Mouse (Mus musculus): Measurements from ENCODE around the gene S100a3. TPM values are rescaled to one million over a fixed set of nuclear protein-coding genes. Genes with fewer than 3 reads are reported as not detected.

The S100a3 gene
- polyA plus RNA-seq (2014; fragmentation: Nextera tagmentation; extraction: Ambion mirVana): not detected in 2 replicates

DNA sequence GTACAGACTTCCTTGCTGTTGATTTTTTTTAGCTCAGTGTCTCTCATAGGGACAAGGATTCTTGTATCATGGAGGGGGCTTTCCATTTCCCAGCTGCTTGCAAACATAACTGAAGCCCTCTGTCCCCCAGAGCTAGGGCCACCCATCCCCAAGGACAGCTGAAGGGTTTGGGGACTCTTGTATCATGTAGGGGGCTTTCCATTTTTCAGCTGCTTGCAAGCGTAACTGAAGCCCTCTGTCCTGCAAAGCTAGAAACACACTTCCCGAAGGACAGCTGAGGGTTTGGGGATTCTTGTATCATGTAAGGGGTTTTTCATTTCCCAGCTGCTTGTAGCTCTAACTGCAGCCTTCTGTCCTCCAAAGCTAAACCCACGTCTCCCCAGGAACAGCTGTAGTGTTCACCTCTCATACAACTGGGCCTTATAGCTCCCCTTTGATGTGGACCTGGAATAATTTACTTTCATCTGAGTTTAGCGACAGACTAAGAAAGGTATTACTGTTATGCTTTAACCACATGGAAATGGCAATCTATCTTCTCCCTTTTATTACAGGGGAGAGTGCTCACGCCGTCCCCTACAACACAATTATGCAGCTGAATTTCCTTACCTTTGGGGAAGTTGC, at the start of gene S100a3:
TSS of gene S100a3 (plus strand) at position 571 of the 621 bp plus-strand sequence.
- Histone ChIP-seq H3K9me3 (ENCODE audit: control insufficient read depth, low read length) (no peaks in the 10 kb centered on the region), H3K9ac (ENCODE audit: low read length) (no peak within 1 kb of the TSS), H3K27me3 (ENCODE audit: control insufficient read depth, insufficient read depth, low read length) (no peaks in the 10 kb centered on the region), H3K27ac (ENCODE audit: low read depth, low read length) (no peak within 1 kb of the TSS), H3K4me3 (ENCODE audit: low read depth, low read length) (no peak within 1 kb of the TSS), H3K36me3 (ENCODE audit: control insufficient read depth, insufficient read depth, low read length) (no peaks in the 10 kb centered on the region), H3K4me1 (ENCODE audit: control insufficient read depth, insufficient read depth, low read length) (no peaks in the 10 kb centered on the region), H3K4me2 (ENCODE audit: low read depth) (no peak within 1 kb of the TSS)
- no peak for ATAC-seq (ENCODE audit: insufficient read depth, low FRiP score, low TSS enrichment)
- 76% methylated on average over 6 of the region's 6 CpGs for WGBS
- no peak for DNase-seq (ENCODE audit: low spot score)

DNA sequence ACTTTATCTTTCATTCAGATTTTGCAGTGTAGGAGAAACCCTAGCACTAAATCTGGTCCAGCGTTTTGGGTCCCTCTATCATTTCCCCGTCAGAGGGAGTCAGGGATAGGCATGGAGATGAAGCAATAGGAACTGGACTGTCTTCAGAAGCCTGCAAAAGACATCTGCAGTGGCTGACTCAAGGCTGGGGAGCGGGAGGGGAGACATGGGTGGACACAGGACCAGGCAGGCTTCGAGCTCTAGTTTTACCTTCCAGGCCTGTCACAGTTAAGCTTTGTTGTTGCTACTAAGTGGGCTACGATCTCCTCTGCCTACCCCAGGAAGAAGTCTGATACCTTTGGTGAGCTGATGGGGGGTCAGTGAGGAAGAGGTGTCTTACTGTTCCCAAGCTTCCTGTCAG, 48.1 kb upstream of the S100a3 start:
- Histone ChIP-seq H3K36me3 (ENCODE audit: control insufficient read depth, insufficient read depth, low read length) (no peaks in the 10 kb centered on the region), H3K27ac (ENCODE audit: low read depth, low read length) (no peak overlapping the region), H3K9ac (ENCODE audit: low read length) (no peak overlapping the region), H3K27me3 (ENCODE audit: control insufficient read depth, insufficient read depth, low read length) (no peaks in the 10 kb centered on the region), H3K4me2 (ENCODE audit: low read depth) (no peak overlapping the region), H3K4me1 (ENCODE audit: control insufficient read depth, insufficient read depth, low read length) (peaks cover 8% of the 10 kb centered on the region), H3K9me3 (ENCODE audit: control insufficient read depth, low read length) (no peaks in the 10 kb centered on the region), H3K4me3 (ENCODE audit: low read depth, low read length) (no peak overlapping the region)
- 86% methylated on average over 5 of the region's 5 CpGs for WGBS
- ATAC-seq (ENCODE audit: insufficient read depth, low FRiP score, low TSS enrichment) (no peak), DNase-seq (ENCODE audit: low spot score) (no peak)

DNA sequence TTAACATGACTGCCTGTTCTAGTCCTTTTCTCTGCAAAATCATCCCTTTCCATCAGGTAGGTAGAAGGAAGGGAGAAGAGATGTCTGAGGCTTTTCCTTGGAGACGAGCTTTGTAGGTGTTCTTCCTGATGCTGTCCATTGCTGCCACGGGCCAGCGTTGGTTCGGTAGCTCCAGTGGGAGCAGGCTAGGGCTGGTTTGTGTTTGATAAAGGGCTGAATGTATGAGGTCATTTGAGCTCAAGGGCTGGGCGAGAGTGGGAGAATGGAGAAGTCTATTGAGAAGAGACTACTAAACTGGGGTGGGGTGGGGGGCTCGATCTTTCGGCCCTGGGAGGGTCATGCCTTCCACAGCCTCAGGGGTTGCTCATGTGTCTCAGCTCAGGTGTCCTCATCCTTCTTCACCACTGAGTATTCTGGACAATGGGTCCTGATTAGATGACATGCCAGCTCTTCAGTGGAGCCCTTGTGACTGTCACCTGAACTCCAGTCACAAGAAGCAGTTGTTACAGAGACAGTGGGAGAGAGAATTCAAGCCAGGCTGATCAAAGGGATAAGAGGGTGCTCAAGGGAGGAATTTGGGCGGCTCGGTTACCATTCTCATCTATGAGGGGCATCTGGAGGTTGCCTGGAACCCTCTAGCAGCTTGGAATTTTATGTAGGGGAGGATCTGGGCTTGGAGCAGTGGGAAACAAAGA, 47.3 kb upstream of the S100a3 start:
- Histone ChIP-seq H3K9ac (ENCODE audit: low read length) (no peak overlapping the region), H3K36me3 (ENCODE audit: control insufficient read depth, insufficient read depth, low read length) (no peaks in the 10 kb centered on the region), H3K27me3 (ENCODE audit: control insufficient read depth, insufficient read depth, low read length) (no peaks in the 10 kb centered on the region), H3K4me1 (ENCODE audit: control insufficient read depth, insufficient read depth, low read length) (peaks cover 3% of the 10 kb centered on the region), H3K4me2 (ENCODE audit: low read depth) (no peak overlapping the region), H3K27ac (ENCODE audit: low read depth, low read length) (no peak overlapping the region), H3K4me3 (ENCODE audit: low read depth, low read length) (no peak overlapping the region), H3K9me3 (ENCODE audit: control insufficient read depth, low read length) (no peaks in the 10 kb centered on the region)
- DNase-seq (ENCODE audit: low spot score) (no peak), ATAC-seq (ENCODE audit: insufficient read depth, low FRiP score, low TSS enrichment) (no peak)
- 74% methylated on average over 9 of the region's 9 CpGs for WGBS

DNA sequence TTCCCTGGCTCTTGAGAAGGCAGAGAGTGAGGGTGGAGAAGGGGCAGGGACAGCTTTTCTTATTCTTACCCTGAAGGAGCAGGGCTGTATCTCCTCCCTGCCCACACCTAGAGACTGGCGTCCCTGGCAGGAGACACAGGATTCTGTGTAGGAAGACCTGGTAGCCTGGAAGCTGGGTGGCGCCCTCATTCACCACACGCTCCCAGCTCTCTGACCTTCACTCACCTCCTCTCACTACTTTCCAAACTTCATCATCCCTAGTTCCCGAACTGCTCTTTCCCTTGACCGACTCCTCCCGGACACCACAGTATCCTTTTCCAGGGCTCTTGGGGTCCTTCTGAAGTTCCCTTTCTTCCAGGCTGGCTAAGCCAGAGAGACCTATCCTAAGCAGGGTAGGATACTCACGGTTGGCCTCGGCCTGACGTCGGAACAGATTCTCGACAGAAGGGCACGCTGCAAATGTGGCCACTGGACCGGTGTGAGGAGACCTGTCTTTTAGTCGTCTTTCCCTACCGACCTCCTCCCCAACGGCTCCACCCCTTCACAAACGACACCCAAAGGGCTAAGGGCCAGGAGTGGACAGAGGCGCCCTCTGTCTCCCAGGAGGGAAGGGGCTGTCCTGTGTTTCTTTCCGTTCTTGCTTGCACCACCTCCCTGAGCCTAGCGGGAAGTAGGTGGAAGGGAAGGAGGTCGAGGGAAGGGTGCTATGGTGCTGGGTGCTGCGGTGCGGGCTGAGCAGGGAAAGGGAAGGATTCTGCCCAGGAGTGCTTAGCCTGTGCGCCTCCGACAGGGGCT, 46.4 kb upstream of the S100a3 start, which contains the start of the genes S100a1 and S100a13:
TSS of gene S100a1 (minus strand) at position 597 of the 795 bp plus-strand sequence.
TSS of gene S100a13 (plus strand) at position 640 of the 795 bp plus-strand sequence.
- Histone ChIP-seq H3K4me3 (ENCODE audit: low read depth, low read length) (peak within 1 kb of the TSS; percentile 25), H3K4me2 (ENCODE audit: low read depth) (peak within 1 kb of the TSS; percentile 62), H3K36me3 (ENCODE audit: control insufficient read depth, insufficient read depth, low read length) (no peaks in the 10 kb centered on the region), H3K9ac (ENCODE audit: low read length) (peak within 1 kb of the TSS; percentile 45; the same call in 1 of the 2 replicates), H3K9me3 (ENCODE audit: control insufficient read depth, low read length) (no peaks in the 10 kb centered on the region), H3K4me1 (ENCODE audit: control insufficient read depth, insufficient read depth, low read length) (peaks cover 2% of the 10 kb centered on the region; the same call in 1 of the 2 replicates), H3K27me3 (ENCODE audit: control insufficient read depth, insufficient read depth, low read length) (no peaks in the 10 kb centered on the region), H3K27ac (ENCODE audit: low read depth, low read length) (no peak within 1 kb of the TSS)
- peak; percentile 36 for DNase-seq (ENCODE audit: low spot score)
- no peak for ATAC-seq (ENCODE audit: insufficient read depth, low FRiP score, low TSS enrichment)
- WGBS: 4% methylated on average over 24 of the region's 25 CpGs

DNA sequence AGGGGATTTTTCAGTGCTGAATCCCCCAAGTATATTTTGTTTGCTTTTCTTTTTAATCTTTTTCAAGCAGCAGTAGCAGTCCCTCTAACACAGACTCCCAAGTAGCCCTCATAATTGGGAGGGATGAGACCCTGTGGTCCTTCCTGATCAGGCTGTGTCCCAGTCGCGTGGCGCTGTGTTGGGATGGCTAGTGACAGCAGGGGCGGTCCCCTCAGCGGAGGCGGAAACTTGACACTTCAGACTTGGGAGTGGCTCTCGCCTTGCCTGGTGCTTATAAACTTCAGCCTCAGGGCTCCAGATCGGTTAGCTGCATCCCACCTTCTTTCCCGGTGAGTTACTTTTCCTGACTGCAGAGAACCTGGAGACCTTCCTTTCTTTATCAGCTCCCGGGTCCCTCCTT, 45.7 kb upstream of the S100a3 start:
- 0 out of 2 replicates have a peak, but pooled peaks have one; percentile 51 for ATAC-seq (ENCODE audit: insufficient read depth, low FRiP score, low TSS enrichment)
- Histone ChIP-seq H3K4me2 (ENCODE audit: low read depth) (peak overlapping the region; percentile 62), H3K9ac (ENCODE audit: low read length) (peak overlapping the region; percentile 45; the same call in 1 of the 2 replicates), H3K36me3 (ENCODE audit: control insufficient read depth, insufficient read depth, low read length) (no peaks in the 10 kb centered on the region), H3K9me3 (ENCODE audit: control insufficient read depth, low read length) (no peaks in the 10 kb centered on the region), H3K27ac (ENCODE audit: low read depth, low read length) (no peak overlapping the region), H3K27me3 (ENCODE audit: control insufficient read depth, insufficient read depth, low read length) (no peaks in the 10 kb centered on the region), H3K4me3 (ENCODE audit: low read depth, low read length) (peak overlapping the region; percentile 25), H3K4me1 (ENCODE audit: control insufficient read depth, insufficient read depth, low read length) (peaks cover 2% of the 10 kb centered on the region; the same call in 1 of the 2 replicates)
- DNase-seq (ENCODE audit: low spot score): peak; percentile 64
- WGBS: 1% methylated on average over 10 of the region's 10 CpGs

DNA sequence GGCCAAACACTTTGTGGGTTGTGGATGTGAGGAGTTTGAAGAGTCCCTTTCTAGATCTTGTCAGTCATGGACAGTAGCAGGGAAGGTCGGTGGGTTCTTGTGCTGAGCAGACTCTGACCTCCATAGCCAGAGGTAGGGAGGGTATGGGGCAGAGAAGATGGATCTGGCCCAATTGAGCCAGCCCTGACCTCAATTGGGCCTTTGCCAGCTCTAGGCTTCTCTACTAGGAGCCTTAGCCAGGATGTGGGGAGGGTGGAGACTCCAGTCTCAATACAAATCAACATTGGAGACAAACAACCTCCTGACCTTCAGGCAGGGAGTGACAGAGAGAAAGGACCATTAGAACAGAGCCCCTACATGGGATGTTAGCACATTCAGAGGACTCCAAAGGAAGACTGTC, 45.1 kb upstream of the S100a3 start:
- peak overlapping the region; percentile 25 for H3K4me3 ChIP-seq (ENCODE audit: low read depth, low read length)
- WGBS: 47% methylated on average over 1 of the region's 1 CpGs
- no peaks in the 10 kb centered on the region for H3K36me3 ChIP-seq (ENCODE audit: control insufficient read depth, insufficient read depth, low read length)
- H3K9ac ChIP-seq (ENCODE audit: low read length): 0 out of 2 replicates have a peak overlapping the region, but pooled peaks have one; percentile 15
- peak overlapping the region; percentile 62 for H3K4me2 ChIP-seq (ENCODE audit: low read depth)
- no peaks in the 10 kb centered on the region for H3K27me3 ChIP-seq (ENCODE audit: control insufficient read depth, insufficient read depth, low read length)
- no peak overlapping the region for H3K27ac ChIP-seq (ENCODE audit: low read depth, low read length)
- ATAC-seq (ENCODE audit: insufficient read depth, low FRiP score, low TSS enrichment): no peak
- no peaks in the 10 kb centered on the region for H3K9me3 ChIP-seq (ENCODE audit: control insufficient read depth, low read length)
- H3K4me1 ChIP-seq (ENCODE audit: control insufficient read depth, insufficient read depth, low read length): peaks cover 2% of the 10 kb centered on the region; the same call in 1 of the 2 replicates
- no peak for DNase-seq (ENCODE audit: low spot score)

DNA sequence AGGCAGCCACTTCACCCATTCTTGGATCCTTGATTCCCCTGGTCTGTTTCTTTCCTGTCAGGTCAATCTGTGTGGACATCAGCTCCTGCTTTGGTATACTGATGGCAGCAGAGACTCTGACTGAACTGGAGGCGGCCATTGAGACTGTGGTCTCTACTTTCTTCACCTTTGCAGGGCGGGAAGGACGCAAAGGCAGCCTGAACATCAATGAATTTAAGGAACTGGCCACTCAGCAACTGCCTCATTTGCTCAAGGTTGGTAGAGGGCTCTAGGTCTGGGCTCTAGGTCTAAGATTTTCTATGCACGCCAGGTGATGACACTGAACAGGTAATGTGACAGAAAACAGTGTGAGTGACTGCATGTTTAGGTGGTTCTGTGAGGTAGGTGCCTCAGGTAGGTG, 44.6 kb upstream of the S100a3 start:
- WGBS: 89% methylated on average over 4 of the region's 4 CpGs
- Histone ChIP-seq H3K27ac (ENCODE audit: low read depth, low read length) (no peak overlapping the region), H3K9ac (ENCODE audit: low read length) (no peak overlapping the region), H3K36me3 (ENCODE audit: control insufficient read depth, insufficient read depth, low read length) (no peaks in the 10 kb centered on the region), H3K4me2 (ENCODE audit: low read depth) (no peak overlapping the region), H3K27me3 (ENCODE audit: control insufficient read depth, insufficient read depth, low read length) (no peaks in the 10 kb centered on the region), H3K9me3 (ENCODE audit: control insufficient read depth, low read length) (no peaks in the 10 kb centered on the region), H3K4me3 (ENCODE audit: low read depth, low read length) (no peak overlapping the region), H3K4me1 (ENCODE audit: control insufficient read depth, insufficient read depth, low read length) (peaks cover 2% of the 10 kb centered on the region; the same call in 1 of the 2 replicates)
- DNase-seq (ENCODE audit: low spot score): no peak
- ATAC-seq (ENCODE audit: insufficient read depth, low FRiP score, low TSS enrichment): no peak

DNA sequence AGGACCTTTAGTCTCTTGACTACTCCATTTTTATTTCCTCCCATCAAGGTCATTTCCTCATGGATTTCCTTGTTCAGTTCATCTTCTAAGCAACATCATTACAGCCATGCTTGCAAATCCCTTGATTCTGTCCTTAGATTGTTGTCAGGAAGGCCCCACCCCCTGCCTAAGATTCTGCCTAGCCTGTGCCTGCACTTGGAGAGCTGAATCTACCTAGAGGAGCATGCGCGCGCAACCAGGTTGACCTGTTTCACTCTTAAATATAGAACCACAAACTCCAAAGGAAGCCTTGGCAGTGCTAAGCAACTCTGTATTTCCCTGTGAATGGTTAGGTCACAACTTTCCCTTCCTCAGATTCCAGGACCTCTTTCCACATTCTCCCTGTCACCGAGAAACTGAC, 42.7 kb upstream of the S100a3 start:
- Histone ChIP-seq H3K36me3 (ENCODE audit: control insufficient read depth, insufficient read depth, low read length) (no peaks in the 10 kb centered on the region), H3K9me3 (ENCODE audit: control insufficient read depth, low read length) (no peaks in the 10 kb centered on the region), H3K9ac (ENCODE audit: low read length) (no peak overlapping the region), H3K4me1 (ENCODE audit: control insufficient read depth, insufficient read depth, low read length) (peaks cover 2% of the 10 kb centered on the region; the same call in 1 of the 2 replicates), H3K27ac (ENCODE audit: low read depth, low read length) (no peak overlapping the region), H3K4me2 (ENCODE audit: low read depth) (no peak overlapping the region), H3K27me3 (ENCODE audit: control insufficient read depth, insufficient read depth, low read length) (no peaks in the 10 kb centered on the region), H3K4me3 (ENCODE audit: low read depth, low read length) (no peak overlapping the region)
- DNase-seq (ENCODE audit: low spot score): no peak
- no peak for ATAC-seq (ENCODE audit: insufficient read depth, low FRiP score, low TSS enrichment)
- 88% methylated on average over 4 of the region's 4 CpGs for WGBS

Data from neural tube, embryonic 11.5 days (tissue).